Comparison of ENCODE assay signal across 17 mouse cellular contexts in genomic region chr13:97955759-97956158, GRCm38 (mm10).
"Had no signal": no experiment of that assay in that cellular context is flagged by ENCODE, and none has a peak within 500 bp of the region (broad histone marks: within the 10 kb centered on the region; RNA-seq: fewer than 3 reads in every experiment).

No protein-coding gene starts in this region.

- H3K9me3 ChIP-seq: liver, embryonic 13.5 days; neural tube, embryonic 12.5 days; neural tube, embryonic 15.5 days had no signal

- H3K4me1 ChIP-seq: liver, embryonic 13.5 days had no signal

- DNase-seq: kidney, adult 9 months; kidney, postnatal 14 days; kidney, postnatal 4 days; liver, embryonic 13.5 days; lung, adult 2 months; lung, postnatal 14 days; lung, postnatal 4 days; right cerebral cortex, adult 18-20 months; right cerebral cortex, postnatal 14 days; right cerebral cortex, postnatal 4 days; thymus, adult 2 months; thymus, postnatal 14 days; thymus, postnatal 4 days had no signal

- H3K36me3 ChIP-seq: liver, embryonic 13.5 days; neural tube, embryonic 12.5 days; neural tube, embryonic 15.5 days had no signal

- H3K27me3 ChIP-seq: liver, embryonic 13.5 days; neural tube, embryonic 12.5 days; neural tube, embryonic 15.5 days had no signal

- H3K4me2 ChIP-seq: liver, embryonic 13.5 days; midbrain, embryonic 11.5 days; neural tube, embryonic 12.5 days; neural tube, embryonic 15.5 days had no signal

- H3K9ac ChIP-seq: liver, embryonic 13.5 days; neural tube, embryonic 12.5 days; neural tube, embryonic 15.5 days had no signal

- H3K4me3 ChIP-seq: liver, embryonic 13.5 days; neural tube, embryonic 12.5 days; neural tube, embryonic 15.5 days had no signal

- H3K27ac ChIP-seq: liver, embryonic 13.5 days; neural tube, embryonic 12.5 days; neural tube, embryonic 15.5 days; stomach, postnatal 0 days had no signal
